Mouse (Mus musculus) limb, embryonic 13.5 days (tissue): ENCODE results near the gene Kcnk13. TPM values are rescaled to one million over a fixed set of nuclear protein-coding genes. Genes with fewer than 3 reads are reported as not detected.

Experiments used
- ATAC-seq: fragments of 200-750 bp; cut with Nextera tagmentation; 2 replicates; pipeline ENCODE4 v1.8.0; 2017; ENCODE audit warnings: low read depth, moderate number of reproducible peaks, moderate TSS enrichment; ENCODE audit not compliant: low FRiP score
- H3K27ac ChIP-seq: fragments of 300-500 bp; sonication (generic); 2 replicates; pipeline ENCODE4 v1.5.1; 2015; ENCODE audit warnings: inconsistent platforms, mild to moderate bottlenecking, moderate library complexity
- H3K27me3 ChIP-seq: fragments of 300-500 bp; sonication (generic); 2 replicates; pipeline ENCODE4 v1.6.1; 2015; ENCODE audit warnings: mild to moderate bottlenecking, inconsistent platforms
- H3K36me3 ChIP-seq: fragments of 300-500 bp; sonication (generic); 2 replicates; pipeline ENCODE4 v1.6.1; 2015; ENCODE audit warnings: inconsistent platforms, mild to moderate bottlenecking, moderate library complexity
- H3K4me1 ChIP-seq: fragments of 300-500 bp; sonication (generic); 2 replicates; pipeline ENCODE4 v1.6.1; 2015; ENCODE audit warnings: inconsistent platforms
- H3K4me2 ChIP-seq: fragments of 300-500 bp; sonication (generic); replicated peaks from 2 replicates; pipeline ENCODE4 v1.6.1; 2015; ENCODE audit warnings: inconsistent platforms, mild to moderate bottlenecking, moderate library complexity
- H3K4me3 ChIP-seq: fragments of 300-500 bp; sonication (generic); 2 replicates; pipeline ENCODE4 v1.5.1; 2015; ENCODE audit warnings: moderate library complexity, mild to moderate bottlenecking, inconsistent platforms
- H3K9ac ChIP-seq: fragments of 300-500 bp; sonication (generic); 2 replicates; pipeline ENCODE4 v1.6.1; 2015; ENCODE audit warnings: mild to moderate bottlenecking, inconsistent platforms
- H3K9me3 ChIP-seq: fragments of 300-500 bp; sonication (generic); 2 replicates; pipeline ENCODE4 v1.6.1; 2016; ENCODE audit warnings: inconsistent platforms
- WGBS: fragments of 180-500 bp; shearing (Covaris S2); methylation state at CpG from one replicate; pipeline ENCODE4 v1.1.7; 2015; 5-methylcytosine and 5-hydroxymethylcytosine counted together
- polyA plus RNA-seq: library from polyadenylated mRNA; unstranded; fragments of >200 nt; fragmentation: Nextera tagmentation; extraction: Ambion mirVana; gene quantifications from 2 replicates; pipeline ENCODE4 v1.2.1, GENCODE M21; 2015

Gene Kcnk13
- polyA plus RNA-seq, 1 experiment from 2014 or later: 2.4 TPM

GRCm38 (mm10) chr12:100067477-100067876, 103.2 kb downstream of the Kcnk13 start:
- 78% methylated on average over 5 of the region's 5 CpGs for WGBS
- Histone ChIP-seq H3K9ac (no peak overlapping the region), H3K9me3 (no peaks in the 10 kb centered on the region), H3K4me2 (no peak overlapping the region), H3K27ac (no peak overlapping the region), H3K4me1 (no peaks in the 10 kb centered on the region), H3K4me3 (no peak overlapping the region), H3K36me3 (no peaks in the 10 kb centered on the region), H3K27me3 (no peaks in the 10 kb centered on the region)
- ATAC-seq: no peak

GRCm38 (mm10) chr12:100073201-100073672, 108.9 kb downstream of the Kcnk13 start:
- 74% methylated on average over 4 of the region's 4 CpGs for WGBS
- no peak overlapping the region for H3K4me2 ChIP-seq
- H3K27me3 ChIP-seq: no peaks in the 10 kb centered on the region
- no peak overlapping the region for H3K4me3 ChIP-seq
- no peaks in the 10 kb centered on the region for H3K36me3 ChIP-seq
- ATAC-seq: peak; percentile 64
- no peaks in the 10 kb centered on the region for H3K4me1 ChIP-seq
- no peak overlapping the region for H3K27ac ChIP-seq
- H3K9me3 ChIP-seq: no peaks in the 10 kb centered on the region
- H3K9ac ChIP-seq: no peak overlapping the region

GRCm38 (mm10) chr12:100075715-100076114, 111.4 kb downstream of the Kcnk13 start:
- no peaks in the 10 kb centered on the region for H3K27me3 ChIP-seq
- ATAC-seq: no peak
- H3K27ac ChIP-seq: no peak overlapping the region
- H3K9me3 ChIP-seq: no peaks in the 10 kb centered on the region
- no peak overlapping the region for H3K9ac ChIP-seq
- WGBS: 67% methylated on average over 4 of the region's 4 CpGs
- no peak overlapping the region for H3K4me2 ChIP-seq
- H3K4me1 ChIP-seq: no peaks in the 10 kb centered on the region
- no peak overlapping the region for H3K4me3 ChIP-seq
- no peaks in the 10 kb centered on the region for H3K36me3 ChIP-seq

GRCm38 (mm10) chr12:100079636-100080286, 115.5 kb downstream of the Kcnk13 start:
- ATAC-seq: no peak
- 73% methylated on average over 8 of the region's 8 CpGs for WGBS

GRCm38 (mm10) chr12:100088026-100088425, 123.7 kb downstream of the Kcnk13 start:
- Histone ChIP-seq H3K4me1 (peaks cover 6% of the 10 kb centered on the region), H3K27me3 (no peaks in the 10 kb centered on the region), H3K27ac (no peak overlapping the region), H3K4me3 (no peak overlapping the region), H3K36me3 (no peaks in the 10 kb centered on the region), H3K9me3 (no peaks in the 10 kb centered on the region), H3K9ac (no peak overlapping the region), H3K4me2 (no peak overlapping the region)
- WGBS: 80% methylated on average over 3 of the region's 3 CpGs
- ATAC-seq: no peak

More at GRCm38 (mm10) chr12:100079636-100080286, 115.5 kb downstream of the Kcnk13 start:
- no peak overlapping the region for H3K27ac ChIP-seq
- no peak overlapping the region for H3K4me2 ChIP-seq
- no peak overlapping the region for H3K9ac ChIP-seq
- no peaks in the 10 kb centered on the region for H3K9me3 ChIP-seq
- H3K4me1 ChIP-seq: peaks cover 3% of the 10 kb centered on the region; the same call in 1 of the 2 replicates
- no peaks in the 10 kb centered on the region for H3K36me3 ChIP-seq
- H3K4me3 ChIP-seq: no peak overlapping the region
- no peaks in the 10 kb centered on the region for H3K27me3 ChIP-seq

GRCm38 (mm10) chr12:100089265-100089664, 125.0 kb downstream of the Kcnk13 start:
- H3K4me1 ChIP-seq: peaks cover 9% of the 10 kb centered on the region
- no peaks in the 10 kb centered on the region for H3K27me3 ChIP-seq
- no peak for ATAC-seq
- no peak overlapping the region for H3K4me3 ChIP-seq
- H3K36me3 ChIP-seq: no peaks in the 10 kb centered on the region
- no peak overlapping the region for H3K9ac ChIP-seq
- no peaks in the 10 kb centered on the region for H3K9me3 ChIP-seq
- no peak overlapping the region for H3K4me2 ChIP-seq
- no peak overlapping the region for H3K27ac ChIP-seq
- WGBS: 87% methylated on average over 5 of the region's 5 CpGs

GRCm38 (mm10) chr12:100090750-100091149, 126.5 kb downstream of the Kcnk13 start:
- no peak overlapping the region for H3K9ac ChIP-seq
- no peaks in the 10 kb centered on the region for H3K9me3 ChIP-seq
- 92% methylated on average over 4 of the region's 4 CpGs for WGBS
- no peaks in the 10 kb centered on the region for H3K27me3 ChIP-seq
- H3K4me2 ChIP-seq: no peak overlapping the region
- H3K27ac ChIP-seq: no peak overlapping the region
- H3K36me3 ChIP-seq: no peaks in the 10 kb centered on the region
- peaks cover 9% of the 10 kb centered on the region for H3K4me1 ChIP-seq
- ATAC-seq: no peak
- no peak overlapping the region for H3K4me3 ChIP-seq

GRCm38 (mm10) chr12:100093046-100093445, 128.7 kb downstream of the Kcnk13 start:
- Histone ChIP-seq H3K4me1 (peaks cover 9% of the 10 kb centered on the region), H3K9me3 (no peaks in the 10 kb centered on the region), H3K4me3 (no peak overlapping the region), H3K4me2 (no peak overlapping the region), H3K27me3 (no peaks in the 10 kb centered on the region), H3K27ac (no peak overlapping the region), H3K36me3 (no peaks in the 10 kb centered on the region), H3K9ac (no peak overlapping the region)
- no peak for ATAC-seq
- WGBS: 47% methylated on average over 11 of the region's 11 CpGs

- Histone ChIP-seq H3K4me3 (no peak overlapping the region), H3K27me3 (0 out of 2 replicates have a peak, but pooled peaks cover 3% of the 10 kb centered on the region), H3K4me2 (no peak overlapping the region), H3K9me3 (no peaks in the 10 kb centered on the region), H3K4me1 (no peaks in the 10 kb centered on the region), H3K36me3 (no peaks in the 10 kb centered on the region), H3K9ac (no peak overlapping the region), H3K27ac (no peak overlapping the region)
- 42% methylated on average over 3 of the region's 3 CpGs for WGBS
- ATAC-seq: peak; percentile 81
Measured at GRCm38 (mm10) chr12:100099971-100100706, 135.8 kb downstream of the Kcnk13 start.

- ATAC-seq: peak; percentile 62
Measured at GRCm38 (mm10) chr12:100100707-100101030, 136.4 kb downstream of the Kcnk13 start.

GRCm38 (mm10) chr12:100101651-100102050, 137.4 kb downstream of the Kcnk13 start:
- 0 out of 2 replicates have a peak, but pooled peaks cover 3% of the 10 kb centered on the region for H3K27me3 ChIP-seq
- no peaks in the 10 kb centered on the region for H3K36me3 ChIP-seq
- no peaks in the 10 kb centered on the region for H3K4me1 ChIP-seq
- H3K4me2 ChIP-seq: no peak overlapping the region
- WGBS: 62% methylated on average over 3 of the region's 3 CpGs
- no peak overlapping the region for H3K9ac ChIP-seq
- H3K27ac ChIP-seq: no peak overlapping the region
- no peak for ATAC-seq
- no peaks in the 10 kb centered on the region for H3K9me3 ChIP-seq
- H3K4me3 ChIP-seq: no peak overlapping the region

More at GRCm38 (mm10) chr12:100100707-100101030, 136.4 kb downstream of the Kcnk13 start:
- no peak overlapping the region for H3K27ac ChIP-seq
- 0 out of 2 replicates have a peak, but pooled peaks cover 3% of the 10 kb centered on the region for H3K27me3 ChIP-seq
- H3K36me3 ChIP-seq: no peaks in the 10 kb centered on the region
- H3K4me2 ChIP-seq: no peak overlapping the region
- no peaks in the 10 kb centered on the region for H3K4me1 ChIP-seq
- H3K9me3 ChIP-seq: no peaks in the 10 kb centered on the region
- WGBS: 69% methylated on average over 3 of the region's 3 CpGs
- H3K4me3 ChIP-seq: no peak overlapping the region
- H3K9ac ChIP-seq: no peak overlapping the region

GRCm38 (mm10) chr12:100104530-100104929, 140.2 kb downstream of the Kcnk13 start:
- WGBS: 89% methylated on average over 5 of the region's 5 CpGs
- H3K27ac ChIP-seq: no peak overlapping the region
- no peak overlapping the region for H3K4me2 ChIP-seq
- H3K4me3 ChIP-seq: no peak overlapping the region
- no peaks in the 10 kb centered on the region for H3K9me3 ChIP-seq
- H3K4me1 ChIP-seq: no peaks in the 10 kb centered on the region
- no peak overlapping the region for H3K9ac ChIP-seq
- H3K36me3 ChIP-seq: no peaks in the 10 kb centered on the region
- ATAC-seq: no peak
- H3K27me3 ChIP-seq: 0 out of 2 replicates have a peak, but pooled peaks cover 3% of the 10 kb centered on the region
